Mouse (Mus musculus): ENCODE results near the gene Mybpc2. TPM values are rescaled to one million over a fixed set of nuclear protein-coding genes. Genes with fewer than 3 reads are reported as not detected.

The Mybpc2 gene
- total and polyA plus RNA-seq, 3 experiments = 0.05 TPM; not detected in 2

- DNase-seq (ENCODE audit: low spot score) = no peak
- Histone ChIP-seq H3K27me3 (ENCODE audit: insufficient read depth, low read length) (peaks cover 30% of the 10 kb centered on the region), H3K4me3 (ENCODE audit: low read depth, low read length) (no peak overlapping the region), H3K4me1 (ENCODE audit: insufficient read depth, low read depth, low read length) (peaks cover 64% of the 10 kb centered on the region), H3K36me3 (replicated peaks) (peaks cover 47% of the 10 kb centered on the region), H3K9me3 (replicated peaks) (no peaks in the 10 kb centered on the region)
- TF ChIP-seq TAL1 (conservative IDR thresholded peaks at IDR 0.05; ENCODE audit: low read depth, low read length) = no peak
- no peak for TF ChIP-seq GATA2 (IDR thresholded peaks at IDR 0.05; ENCODE audit: borderline replicate concordance, low read depth, low read length)
- no peak for ATAC-seq (ENCODE audit: extremely low read depth, insufficient number of reproducible peaks, low FRiP score, poor library complexity, severe bottlenecking)
Measured at GRCm38 (mm10) chr7:44531207-44531606, 6.8 kb upstream of the Mybpc2 start.

GRCm38 (mm10) chr7:44530507-44530906, 6.1 kb upstream of the Mybpc2 start:
- H3K27me3 ChIP-seq (ENCODE audit: insufficient read depth, low read length) = peaks cover 35% of the 10 kb centered on the region
- no peak for TF ChIP-seq CTCF (IDR thresholded peaks at IDR 0.05; ENCODE audit: low read depth, low read length)
- TF ChIP-seq POLR2AphosphoS5 (IDR thresholded peaks at IDR 0.05; ENCODE audit: insufficient replicate concordance, low read depth, low read length) = no peak
- no peak for TF ChIP-seq TAL1 (conservative IDR thresholded peaks at IDR 0.05; ENCODE audit: low read depth, low read length)
- TF ChIP-seq GATA1 (IDR thresholded peaks at IDR 0.05; ENCODE audit: borderline replicate concordance, low read length) = no peak
- no peak for TF ChIP-seq GATA2 (IDR thresholded peaks at IDR 0.05; ENCODE audit: borderline replicate concordance, low read depth, low read length)
- no peak overlapping the region for H3K4me3 ChIP-seq (ENCODE audit: low read depth, low read length)
- no peak for ATAC-seq (ENCODE audit: extremely low read depth, insufficient number of reproducible peaks, low FRiP score, poor library complexity, severe bottlenecking)
- peaks cover 40% of the 10 kb centered on the region for H3K36me3 ChIP-seq (replicated peaks)
- DNase-seq (ENCODE audit: low spot score) = no peak
- no peaks in the 10 kb centered on the region for H3K9me3 ChIP-seq (replicated peaks)
- H3K4me1 ChIP-seq (ENCODE audit: insufficient read depth, low read depth, low read length) = peaks cover 57% of the 10 kb centered on the region

- Histone ChIP-seq H3K27me3 (ENCODE audit: insufficient read depth, low read length) (peaks cover 45% of the 10 kb centered on the region), H3K4me3 (ENCODE audit: low read depth, low read length) (no peak overlapping the region), H3K9me3 (replicated peaks) (no peaks in the 10 kb centered on the region), H3K4me1 (ENCODE audit: insufficient read depth, low read depth, low read length) (peaks cover 48% of the 10 kb centered on the region), H3K36me3 (replicated peaks) (peaks cover 30% of the 10 kb centered on the region)
- ATAC-seq (ENCODE audit: extremely low read depth, insufficient number of reproducible peaks, low FRiP score, poor library complexity, severe bottlenecking) = no peak
- no peak for DNase-seq (ENCODE audit: low spot score)
- TF ChIP-seq POLR2AphosphoS5 (IDR thresholded peaks at IDR 0.05; ENCODE audit: insufficient replicate concordance, low read depth, low read length) (no peak), CTCF (IDR thresholded peaks at IDR 0.05; ENCODE audit: low read depth, low read length) (no peak), GATA2 (IDR thresholded peaks at IDR 0.05; ENCODE audit: borderline replicate concordance, low read depth, low read length) (no peak), GATA1 (IDR thresholded peaks at IDR 0.05; ENCODE audit: borderline replicate concordance, low read length) (no peak), TAL1 (conservative IDR thresholded peaks at IDR 0.05; ENCODE audit: low read depth, low read length) (no peak)
Measured at GRCm38 (mm10) chr7:44529518-44529917, 5.1 kb upstream of the Mybpc2 start.

- TF ChIP-seq TAL1 (conservative IDR thresholded peaks at IDR 0.05; ENCODE audit: low read depth, low read length) (no peak), CTCF (IDR thresholded peaks at IDR 0.05; ENCODE audit: low read depth, low read length) (peak; percentile 63; the same call in 1 of the 2 replicates), POLR2AphosphoS5 (IDR thresholded peaks at IDR 0.05; ENCODE audit: insufficient replicate concordance, low read depth, low read length) (no peak), GATA2 (IDR thresholded peaks at IDR 0.05; ENCODE audit: borderline replicate concordance, low read depth, low read length) (no peak)
- ATAC-seq (ENCODE audit: extremely low read depth, insufficient number of reproducible peaks, low FRiP score, poor library complexity, severe bottlenecking) = no peak; the same call in 1 of the 2 replicates
- Histone ChIP-seq H3K4me3 (ENCODE audit: low read depth, low read length) (peak overlapping the region; percentile 68), H3K36me3 (replicated peaks) (peaks cover 12% of the 10 kb centered on the region), H3K27me3 (ENCODE audit: insufficient read depth, low read length) (peaks cover 63% of the 10 kb centered on the region), H3K9me3 (replicated peaks) (no peaks in the 10 kb centered on the region), H3K4me1 (ENCODE audit: insufficient read depth, low read depth, low read length) (peaks cover 30% of the 10 kb centered on the region)
- no peak for DNase-seq (ENCODE audit: low spot score)
Measured at GRCm38 (mm10) chr7:44527483-44528398, 3.3 kb upstream of the Mybpc2 start.

- H3K4me3 ChIP-seq (ENCODE audit: low read depth, low read length) = no peak overlapping the region
- no peaks in the 10 kb centered on the region for H3K9me3 ChIP-seq (replicated peaks)
- peaks cover under 1% of the 10 kb centered on the region for H3K36me3 ChIP-seq (replicated peaks)
- TF ChIP-seq GATA2 (IDR thresholded peaks at IDR 0.05; ENCODE audit: borderline replicate concordance, low read depth, low read length) = no peak
- no peak for TF ChIP-seq CTCF (IDR thresholded peaks at IDR 0.05; ENCODE audit: low read depth, low read length)
- TF ChIP-seq GATA1 (IDR thresholded peaks at IDR 0.05; ENCODE audit: borderline replicate concordance, low read length) = no peak
- TF ChIP-seq POLR2AphosphoS5 (IDR thresholded peaks at IDR 0.05; ENCODE audit: insufficient replicate concordance, low read depth, low read length) = no peak
- TF ChIP-seq TAL1 (conservative IDR thresholded peaks at IDR 0.05; ENCODE audit: low read depth, low read length) = no peak
- H3K4me1 ChIP-seq (ENCODE audit: insufficient read depth, low read depth, low read length) = peaks cover 21% of the 10 kb centered on the region
- H3K27me3 ChIP-seq (ENCODE audit: insufficient read depth, low read length) = peaks cover 73% of the 10 kb centered on the region
- DNase-seq (ENCODE audit: low spot score) (no peak), ATAC-seq (ENCODE audit: extremely low read depth, insufficient number of reproducible peaks, low FRiP score, poor library complexity, severe bottlenecking) (no peak)
Measured at GRCm38 (mm10) chr7:44526414-44527154, 2.1 kb upstream of the Mybpc2 start.

All from G1E (cell line).